Mouse (Mus musculus) heart, embryonic 14.5 days (tissue): ENCODE results near the gene Mier2. TPM values are rescaled to one million over a fixed set of nuclear protein-coding genes. Genes with fewer than 3 reads are reported as not detected.

Source experiments
- ATAC-seq: fragments of 200-750 bp; cut with Nextera tagmentation; 2 replicates; pipeline ENCODE4 v1.8.0; 2017; ENCODE audit warnings: low read depth, moderate TSS enrichment; ENCODE audit not compliant: insufficient number of reproducible peaks, insufficient read depth, low FRiP score
- H3K27ac ChIP-seq, 2 experiments: fragments of 200-500 bp in 1 of 2; fragments of 300-500 bp in 1 of 2; sonication (generic) in 1 of 2; replicated peaks in 1 of 2; 2 replicates each; pipeline ENCODE4 v1.5.1; 2012 to 2014; ENCODE audit warnings: low read depth in 2 of 2, low read length in 2 of 2, control low read depth in 1 of 2, mild to moderate bottlenecking in 1 of 2, mixed read lengths in 1 of 2; ENCODE audit not compliant: control insufficient read depth in 1 of 2, insufficient read depth in 1 of 2
- H3K27me3 ChIP-seq: fragments of 300-500 bp; sonication (generic); 2 replicates; pipeline ENCODE4 v1.6.1; 2014; ENCODE audit warnings: mild to moderate bottlenecking, low read length, control low read depth; ENCODE audit not compliant: control insufficient read depth, insufficient read depth
- H3K36me3 ChIP-seq: fragments of 300-500 bp; sonication (generic); 2 replicates; pipeline ENCODE4 v1.6.1; 2014; ENCODE audit warnings: mild to moderate bottlenecking, control low read depth, low read length, mixed read lengths; ENCODE audit not compliant: control insufficient read depth, insufficient read depth
- H3K4me1 ChIP-seq, 2 experiments: fragments of 200-500 bp in 1 of 2; fragments of 300-500 bp in 1 of 2; sonication (generic) in 1 of 2; 2 replicates each; pipeline ENCODE4 v1.6.1; 2012 to 2014; ENCODE audit warnings: low read length in 2 of 2, control low read depth in 1 of 2, mixed read lengths in 1 of 2; ENCODE audit not compliant: control insufficient read depth in 2 of 2, insufficient read depth in 2 of 2
- H3K4me2 ChIP-seq: fragments of 300-500 bp; sonication (generic); 2 replicates; pipeline ENCODE4 v1.6.1; 2014; ENCODE audit warnings: mild to moderate bottlenecking, low read length
- H3K4me3 ChIP-seq, 2 experiments: fragments of 200-500 bp in 1 of 2; fragments of 300-500 bp in 1 of 2; sonication (generic) in 1 of 2; 2 replicates each; pipeline ENCODE4 v1.5.1; 2012 to 2014; ENCODE audit warnings: low read length in 2 of 2, mild to moderate bottlenecking in 2 of 2, control low read depth in 1 of 2, low read depth in 1 of 2, moderate library complexity in 1 of 2; ENCODE audit not compliant: control insufficient read depth in 1 of 2, insufficient read depth in 1 of 2
- H3K9ac ChIP-seq: fragments of 300-500 bp; sonication (generic); 2 replicates; pipeline ENCODE4 v1.6.1; 2014; ENCODE audit warnings: mild to moderate bottlenecking, low read length
- H3K9me3 ChIP-seq: fragments of 300-500 bp; sonication (generic); 2 replicates; pipeline ENCODE4 v1.6.1; 2016; ENCODE audit warnings: low read length, control low read depth; ENCODE audit not compliant: control insufficient read depth
- WGBS: fragments of 180-500 bp; shearing (Covaris S2); extraction: QIAGEN DNeasy Blood & Tissue Kit; methylation state at CpG from one replicate; pipeline ENCODE4 v1.1.7; 2014; 5-methylcytosine and 5-hydroxymethylcytosine counted together
- microRNA-seq: library from miRNA; unstranded; fragments of <30 nt; microRNA quantifications from one replicate; pipeline ENCODE4, GENCODE M21; 2016
- polyA plus RNA-seq: library from polyadenylated mRNA; unstranded; fragments of >200 nt; fragmentation: Nextera tagmentation; extraction: Ambion mirVana; gene quantifications from 2 replicates; pipeline ENCODE4 v1.2.1, GENCODE M21; 2014

The Mier2 gene
- polyA plus RNA-seq, 1 experiment from 2014 or later = 30.6 TPM

DNA sequence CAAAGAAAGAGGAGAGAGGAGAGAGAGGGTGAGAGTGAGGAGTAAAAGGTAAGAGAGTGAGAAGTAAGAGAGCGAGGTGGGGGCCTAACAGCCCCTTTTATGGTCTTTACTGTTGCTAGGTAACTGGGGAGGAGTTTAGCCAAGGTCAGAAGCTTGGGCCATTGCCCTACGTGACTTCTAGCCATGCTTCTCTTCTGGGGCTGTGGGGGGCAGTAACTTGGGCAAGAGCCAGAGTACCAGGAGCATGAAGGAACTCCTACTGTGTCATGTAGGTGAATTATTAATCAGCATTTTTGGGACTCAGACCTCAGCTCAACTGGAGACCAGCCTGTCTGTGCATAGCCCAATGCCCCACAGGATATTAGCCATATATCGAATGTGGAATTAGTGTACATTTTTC, 59.1 kb downstream of the Mier2 start:
- H3K9me3 ChIP-seq = no peaks in the 10 kb centered on the region
- no peak overlapping the region for H3K27ac ChIP-seq
- ATAC-seq = no peak
- H3K27me3 ChIP-seq = no peaks in the 10 kb centered on the region
- H3K4me3 ChIP-seq = no peak overlapping the region
- H3K9ac ChIP-seq = no peak overlapping the region
- no peaks in the 10 kb centered on the region for H3K36me3 ChIP-seq
- H3K4me2 ChIP-seq = no peak overlapping the region
- WGBS = 62% methylated on average over 3 of the region's 3 CpGs
- H3K4me1 ChIP-seq = no peaks in the 10 kb centered on the region

Small RNA genes within 50 kb of the gene (microRNA-seq; reads per million reads assigned to microRNA genes)
- not detected for gene Mir6909

Other genes with a start within 250 kb of the Mier2 start
- not detected in 2 replicates for gene Vmn2r82, start 198.7 kb downstream of the Mier2 start, polyA plus RNA-seq
- gene Vmn2r83, start 86.5 kb downstream of the Mier2 start, polyA plus RNA-seq = not detected in 2 replicates
- gene Plpp2, start 21.4 kb downstream of the Mier2 start, polyA plus RNA-seq = 10.3 TPM in 2 replicates
- not detected in 2 replicates for gene Theg, start 32.1 kb upstream of the Mier2 start, polyA plus RNA-seq
- not detected in 2 replicates for gene C2cd4c, start 58.8 kb upstream of the Mier2 start, polyA plus RNA-seq
- gene Shc2, start 82.7 kb upstream of the Mier2 start, polyA plus RNA-seq = 1.5 and 1.6 TPM in 2 replicates
- not detected in 2 replicates for gene Odf3l2, start 90.5 kb upstream of the Mier2 start, polyA plus RNA-seq
- gene Madcam1, start 109.4 kb upstream of the Mier2 start, polyA plus RNA-seq = 1.00 and 1.8 TPM in 2 replicates
- 44.5 and 48.2 TPM in 2 replicates for gene Tpgs1, start 114.2 kb upstream of the Mier2 start, polyA plus RNA-seq
- 106 and 109 TPM in 2 replicates for gene Cdc34, start 127.0 kb upstream of the Mier2 start, polyA plus RNA-seq
- gene Gzmm, start 133.8 kb upstream of the Mier2 start, polyA plus RNA-seq = 0.77 and 0.94 TPM in 2 replicates
- gene Bsg, start 149.3 kb upstream of the Mier2 start, polyA plus RNA-seq = 989 and 1,200 TPM in 2 replicates
- gene Hcn2, start 161.4 kb upstream of the Mier2 start, polyA plus RNA-seq = 0.05 and 0.19 TPM in 2 replicates
- 20.2 and 27.4 TPM in 2 replicates for gene Polrmt, start 191.4 kb upstream of the Mier2 start, polyA plus RNA-seq
- gene Fgf22, start 199.9 kb upstream of the Mier2 start, polyA plus RNA-seq = 0.12 and 0.38 TPM in 2 replicates
- 54.4 and 62.5 TPM in 2 replicates for gene Rnf126, start 211.8 kb upstream of the Mier2 start, polyA plus RNA-seq
- 19.9 and 21.1 TPM in 2 replicates for gene Fstl3, start 222.1 kb upstream of the Mier2 start, polyA plus RNA-seq
- 0.08 TPM in 1 of 2 replicates, not detected in the other for gene Prss57, start 235.8 kb upstream of the Mier2 start, polyA plus RNA-seq
- 58.3 and 68.1 TPM in 2 replicates for gene Palm, start 238.4 kb upstream of the Mier2 start, polyA plus RNA-seq